Mouse (Mus musculus): ENCODE measurements at regions not wholly inside any gene's neighbourhood (a gene's known extent, or its start where the extent isn't known, plus 50 kb on each side); places are given as distances from the start of the nearest gene placed in this dataset.
A peak's percentile ranks its signal among the peaks of the same experiment; 100 is the strongest.

- ATAC-seq = no peak
- H3K9me3 ChIP-seq (ENCODE audit: low read length) = no peaks in the 10 kb centered on the region
- no peak overlapping the region for H3K4me3 ChIP-seq (ENCODE audit: low read depth, low read length)
- no peak overlapping the region for H3K4me2 ChIP-seq (ENCODE audit: low read depth, low read length)
- H3K27me3 ChIP-seq (ENCODE audit: insufficient read depth, low read length) = no peaks in the 10 kb centered on the region
- TF ChIP-seq EP300 (IDR thresholded peaks at IDR 0.05; ENCODE audit: low read depth) (no peak), CTCF (IDR thresholded peaks at IDR 0.05; ENCODE audit: low read depth) (no peak)
- no peaks in the 10 kb centered on the region for H3K36me3 ChIP-seq (replicated peaks; ENCODE audit: insufficient read depth, low read length)
- H3K27ac ChIP-seq (ENCODE audit: low read depth) = no peak overlapping the region
- 30% methylated on average over 1 of the region's 1 CpGs for WGBS (ENCODE audit: insufficient replicate concordance)
- DNase-seq = no peak
- H3K4me1 ChIP-seq (ENCODE audit: insufficient read depth) = no peaks in the 10 kb centered on the region
- no peak overlapping the region for H3K9ac ChIP-seq (replicated peaks)
Measured at GRCm38 (mm10) chr2:147269171-147269570, 75.1 kb upstream of the Nkx2-2 start.

GRCm38 (mm10) chr2:147267901-147268300 lies 73.9 kb upstream of the Nkx2-2 start:
- WGBS (ENCODE audit: insufficient replicate concordance) = 75% methylated on average over 5 of the region's 5 CpGs

GRCm38 (mm10) chr2:147267257-147267656 lies 73.2 kb upstream of the Nkx2-2 start:
- Histone ChIP-seq H3K9me3 (ENCODE audit: low read length) (no peaks in the 10 kb centered on the region), H3K9ac (replicated peaks) (no peak overlapping the region), H3K36me3 (replicated peaks; ENCODE audit: insufficient read depth, low read length) (no peaks in the 10 kb centered on the region), H3K4me2 (ENCODE audit: low read depth, low read length) (no peak overlapping the region), H3K4me1 (ENCODE audit: insufficient read depth) (no peaks in the 10 kb centered on the region), H3K4me3 (ENCODE audit: low read depth, low read length) (no peak overlapping the region), H3K27me3 (ENCODE audit: insufficient read depth, low read length) (no peaks in the 10 kb centered on the region), H3K27ac (ENCODE audit: low read depth) (no peak overlapping the region)
- 81% methylated on average over 3 of the region's 3 CpGs for WGBS (ENCODE audit: insufficient replicate concordance)
- DNase-seq (no peak), ATAC-seq (no peak)
- TF ChIP-seq CTCF (IDR thresholded peaks at IDR 0.05; ENCODE audit: low read depth) (no peak), EP300 (IDR thresholded peaks at IDR 0.05; ENCODE audit: low read depth) (no peak)

More at GRCm38 (mm10) chr2:147267901-147268300, 73.9 kb upstream of the Nkx2-2 start:
- Histone ChIP-seq H3K27ac (ENCODE audit: low read depth) (no peak overlapping the region), H3K4me1 (ENCODE audit: insufficient read depth) (no peaks in the 10 kb centered on the region), H3K9ac (replicated peaks) (no peak overlapping the region), H3K4me3 (ENCODE audit: low read depth, low read length) (no peak overlapping the region), H3K36me3 (replicated peaks; ENCODE audit: insufficient read depth, low read length) (no peaks in the 10 kb centered on the region), H3K4me2 (ENCODE audit: low read depth, low read length) (no peak overlapping the region), H3K27me3 (ENCODE audit: insufficient read depth, low read length) (no peaks in the 10 kb centered on the region), H3K9me3 (ENCODE audit: low read length) (no peaks in the 10 kb centered on the region)
- ATAC-seq = no peak
- no peak for DNase-seq
- TF ChIP-seq CTCF (IDR thresholded peaks at IDR 0.05; ENCODE audit: low read depth) = no peak
- no peak for TF ChIP-seq EP300 (IDR thresholded peaks at IDR 0.05; ENCODE audit: low read depth)

- Histone ChIP-seq H3K9ac (replicated peaks) (no peak overlapping the region), H3K4me3 (ENCODE audit: low read depth, low read length) (no peak overlapping the region), H3K4me1 (ENCODE audit: insufficient read depth) (no peaks in the 10 kb centered on the region), H3K4me2 (ENCODE audit: low read depth, low read length) (no peak overlapping the region), H3K27me3 (ENCODE audit: insufficient read depth, low read length) (no peaks in the 10 kb centered on the region), H3K36me3 (replicated peaks; ENCODE audit: insufficient read depth, low read length) (no peaks in the 10 kb centered on the region), H3K9me3 (ENCODE audit: low read length) (no peaks in the 10 kb centered on the region), H3K27ac (ENCODE audit: low read depth) (no peak overlapping the region)
- DNase-seq (peak; percentile 78), ATAC-seq (no peak)
- 19% methylated on average over 6 of the region's 6 CpGs for WGBS (ENCODE audit: insufficient replicate concordance)
- TF ChIP-seq EP300 (IDR thresholded peaks at IDR 0.05; ENCODE audit: low read depth) (no peak), CTCF (IDR thresholded peaks at IDR 0.05; ENCODE audit: low read depth) (peak; percentile 84)
Measured at GRCm38 (mm10) chr2:147256696-147257095, 62.7 kb upstream of the Nkx2-2 start.

GRCm38 (mm10) chr2:147254944-147255343 lies 60.9 kb upstream of the Nkx2-2 start:
- Histone ChIP-seq H3K27ac (ENCODE audit: low read depth) (no peak overlapping the region), H3K9ac (replicated peaks) (no peak overlapping the region), H3K4me1 (ENCODE audit: insufficient read depth) (no peaks in the 10 kb centered on the region), H3K36me3 (replicated peaks; ENCODE audit: insufficient read depth, low read length) (no peaks in the 10 kb centered on the region), H3K4me3 (ENCODE audit: low read depth, low read length) (no peak overlapping the region), H3K4me2 (ENCODE audit: low read depth, low read length) (no peak overlapping the region), H3K27me3 (ENCODE audit: insufficient read depth, low read length) (no peaks in the 10 kb centered on the region), H3K9me3 (ENCODE audit: low read length) (no peaks in the 10 kb centered on the region)
- ATAC-seq (no peak), DNase-seq (no peak)
- 70% methylated on average over 3 of the region's 3 CpGs for WGBS (ENCODE audit: insufficient replicate concordance)
- TF ChIP-seq EP300 (IDR thresholded peaks at IDR 0.05; ENCODE audit: low read depth) (no peak), CTCF (IDR thresholded peaks at IDR 0.05; ENCODE audit: low read depth) (no peak)

- WGBS (ENCODE audit: insufficient replicate concordance) = 62% methylated on average over 5 of the region's 5 CpGs
- Histone ChIP-seq H3K36me3 (replicated peaks; ENCODE audit: insufficient read depth, low read length) (no peaks in the 10 kb centered on the region), H3K4me3 (ENCODE audit: low read depth, low read length) (no peak overlapping the region), H3K27ac (ENCODE audit: low read depth) (no peak overlapping the region), H3K27me3 (ENCODE audit: insufficient read depth, low read length) (no peaks in the 10 kb centered on the region), H3K4me1 (ENCODE audit: insufficient read depth) (no peaks in the 10 kb centered on the region), H3K4me2 (ENCODE audit: low read depth, low read length) (no peak overlapping the region), H3K9me3 (ENCODE audit: low read length) (no peaks in the 10 kb centered on the region), H3K9ac (replicated peaks) (no peak overlapping the region)
- TF ChIP-seq CTCF (IDR thresholded peaks at IDR 0.05; ENCODE audit: low read depth) (no peak), EP300 (IDR thresholded peaks at IDR 0.05; ENCODE audit: low read depth) (no peak)
- DNase-seq (no peak), ATAC-seq (no peak)
Measured at GRCm38 (mm10) chr2:147254137-147254536, 60.1 kb upstream of the Nkx2-2 start.

GRCm38 (mm10) chr2:147247981-147248514 lies 54.0 kb upstream of the Nkx2-2 start:
- Histone ChIP-seq H3K9ac (replicated peaks) (no peak overlapping the region), H3K27me3 (ENCODE audit: insufficient read depth, low read length) (no peaks in the 10 kb centered on the region), H3K4me2 (ENCODE audit: low read depth, low read length) (no peak overlapping the region), H3K36me3 (replicated peaks; ENCODE audit: insufficient read depth, low read length) (no peaks in the 10 kb centered on the region), H3K4me1 (ENCODE audit: insufficient read depth) (no peaks in the 10 kb centered on the region), H3K9me3 (ENCODE audit: low read length) (no peaks in the 10 kb centered on the region), H3K27ac (ENCODE audit: low read depth) (no peak overlapping the region), H3K4me3 (ENCODE audit: low read depth, low read length) (no peak overlapping the region)
- ATAC-seq = no peak
- WGBS (ENCODE audit: insufficient replicate concordance) = 65% methylated on average over 6 of the region's 6 CpGs
- TF ChIP-seq EP300 (IDR thresholded peaks at IDR 0.05; ENCODE audit: low read depth) = no peak
- DNase-seq = no peak

Data from liver, postnatal 0 days (tissue).